Mouse (Mus musculus): ENCODE results near the gene Rpl3.

DNA sequence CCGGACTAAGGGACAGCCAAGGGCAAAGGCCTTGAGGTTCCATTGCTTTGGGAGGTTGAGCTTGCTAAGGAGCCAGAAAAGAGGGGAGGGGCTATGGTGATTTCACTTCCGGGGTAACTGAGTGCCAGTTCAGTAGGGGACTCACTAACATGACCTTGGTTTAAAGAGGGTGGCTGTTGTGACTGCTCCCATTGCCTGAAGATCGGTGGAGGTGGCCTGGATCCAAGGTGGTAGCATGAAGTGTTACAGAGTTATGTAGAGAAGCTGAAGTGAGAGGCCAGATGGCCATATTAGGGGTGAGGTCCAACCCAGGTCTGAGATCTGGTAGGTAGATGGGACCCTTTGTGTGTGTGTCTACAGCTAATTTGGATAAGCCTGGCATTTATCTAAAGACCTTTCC, 7.8 kb upstream of the Rpl3 start:
- TF ChIP-seq CTCF (IDR thresholded peaks at IDR 0.05; ENCODE audit: low read depth) (no peak), EP300 (IDR thresholded peaks at IDR 0.05; ENCODE audit: low read depth) (no peak)

Measured in liver, postnatal 0 days (tissue).